Mouse (Mus musculus): ENCODE measurements around the gene Rin2. TPM values are rescaled to one million over a fixed set of nuclear protein-coding genes. Genes with fewer than 3 reads are reported as not detected.
A peak's percentile ranks its signal among the peaks of the same experiment; 100 is the strongest.

The Rin2 gene
- polyA plus RNA-seq, 1 experiment from 2014 or later, result 1.7 TPM

DNA sequence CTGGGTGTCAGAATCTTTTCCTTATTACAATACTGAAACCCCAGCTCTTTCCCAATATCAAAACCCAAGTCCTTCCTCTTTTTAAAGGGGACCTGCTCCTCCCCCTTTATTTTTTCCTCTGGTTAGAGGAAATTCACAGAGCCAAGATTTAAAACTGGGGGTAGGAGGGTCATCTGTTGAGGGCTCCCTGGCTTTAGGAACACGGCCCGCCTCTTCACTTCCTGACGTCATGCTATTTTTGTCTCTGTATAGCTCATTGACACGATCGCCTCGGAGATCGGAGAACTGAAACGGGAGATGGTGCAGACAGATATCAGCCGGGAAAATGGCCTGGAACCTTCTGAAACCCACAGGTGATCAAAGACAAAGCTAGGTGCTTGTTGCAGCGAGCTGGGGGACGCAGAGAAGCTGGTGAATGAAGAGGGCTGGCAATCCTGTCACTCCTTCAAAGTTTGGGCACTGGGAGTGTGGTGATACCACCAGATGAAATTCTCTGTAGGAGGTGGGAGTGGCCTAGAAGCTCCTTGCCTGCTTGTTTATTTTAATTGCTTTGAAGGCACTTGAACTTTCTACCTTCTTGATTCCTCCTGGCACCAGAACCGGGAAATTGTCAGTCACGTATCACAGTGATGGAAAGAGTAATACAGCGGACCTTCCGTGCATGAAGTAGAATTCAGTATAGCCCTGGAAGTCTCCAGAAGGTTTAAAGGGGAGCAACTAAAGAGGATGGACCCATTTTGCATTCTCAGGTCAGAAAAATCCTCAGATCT is 147.2 kb downstream of the Rin2 start:
- H3K4me1 ChIP-seq (replicated peaks), result no peaks in the 10 kb centered on the region; the same call in 1 of the 2 replicates
- no peaks in the 10 kb centered on the region for H3K27me3 ChIP-seq
- no peak for ATAC-seq (ENCODE audit: low read depth)
- 32% methylated on average over 15 of the region's 15 CpGs for WGBS (ENCODE audit: insufficient replicate concordance)
- H3K4me3 ChIP-seq (replicated peaks), result 0 out of 2 replicates have a peak overlapping the region, but pooled peaks have one; percentile 6
- DNase-seq, result no peak
- no peak overlapping the region for H3K9ac ChIP-seq
- no peaks in the 10 kb centered on the region for H3K9me3 ChIP-seq (replicated peaks)
- no peaks in the 10 kb centered on the region for H3K36me3 ChIP-seq
- H3K27ac ChIP-seq, result no peak overlapping the region
- H3K4me2 ChIP-seq, result peak overlapping the region; percentile 14

DNA sequence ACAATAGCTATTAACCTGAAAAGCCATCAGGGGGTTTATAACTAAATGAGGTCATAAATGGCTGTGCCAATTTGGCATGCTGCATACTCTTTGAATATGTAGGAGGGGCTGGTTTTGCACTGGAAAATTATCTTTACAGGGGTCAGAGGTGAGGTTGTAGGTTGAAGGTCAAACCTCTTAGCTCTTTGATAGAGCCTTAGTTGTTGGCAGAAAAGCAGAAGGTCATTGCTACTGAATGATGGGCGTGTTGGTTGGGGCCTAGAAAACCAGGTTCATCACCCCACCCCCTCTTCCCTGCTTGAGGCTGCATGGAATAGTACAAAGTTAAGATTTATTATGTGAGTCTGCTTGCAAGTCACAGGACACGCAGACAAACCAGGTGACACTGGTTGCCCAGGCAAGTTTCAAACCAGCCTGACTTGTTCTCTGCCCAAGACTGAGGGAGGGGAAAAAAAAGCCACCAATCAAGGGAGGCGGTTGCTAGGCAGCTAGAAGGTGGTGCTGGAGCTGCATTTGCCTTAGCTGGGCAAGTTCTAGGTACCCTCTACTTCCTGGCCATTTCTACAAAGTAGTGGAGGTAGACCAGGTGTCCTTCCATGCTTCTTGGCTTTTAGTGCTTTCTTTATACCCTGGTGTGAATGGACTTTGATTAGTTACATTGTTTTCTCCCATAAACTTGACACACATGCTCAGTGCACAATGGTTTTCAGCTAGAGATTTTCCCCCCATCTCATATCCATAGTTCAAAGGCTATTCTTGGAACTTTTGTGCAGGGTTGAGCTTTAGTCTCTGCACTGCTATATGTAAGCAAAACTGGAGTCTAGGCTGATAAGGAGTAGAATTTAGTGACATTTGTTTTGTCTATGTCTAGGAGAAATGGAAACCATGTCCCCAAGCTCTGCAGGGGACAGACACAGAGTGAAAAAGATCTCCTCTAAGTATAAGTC is 148.0 kb downstream of the Rin2 start:
- DNase-seq, result no peak
- ATAC-seq (ENCODE audit: low read depth), result no peak

GRCm38 (mm10) chr2:145824749-145825148 is 149.7 kb downstream of the Rin2 start:
- no peak for DNase-seq
- Histone ChIP-seq H3K4me3 (replicated peaks) (no peak overlapping the region), H3K36me3 (no peaks in the 10 kb centered on the region), H3K27ac (no peak overlapping the region), H3K4me1 (replicated peaks) (no peaks in the 10 kb centered on the region; the same call in 1 of the 2 replicates), H3K27me3 (no peaks in the 10 kb centered on the region), H3K9ac (no peak overlapping the region), H3K4me2 (no peak overlapping the region), H3K9me3 (replicated peaks) (no peaks in the 10 kb centered on the region)
- 59% methylated on average over 3 of the region's 3 CpGs for WGBS (ENCODE audit: insufficient replicate concordance)
- no peak for ATAC-seq (ENCODE audit: low read depth)

More for the DNA sequence above, 148.0 kb downstream of the Rin2 start:
- WGBS (ENCODE audit: insufficient replicate concordance), result 61% methylated on average over 3 of the region's 3 CpGs
- Histone ChIP-seq H3K36me3 (no peaks in the 10 kb centered on the region), H3K4me2 (peak overlapping the region; percentile 14; the same call in 1 of the 2 replicates), H3K9ac (no peak overlapping the region), H3K9me3 (replicated peaks) (no peaks in the 10 kb centered on the region), H3K27ac (no peak overlapping the region), H3K4me1 (replicated peaks) (no peaks in the 10 kb centered on the region; the same call in 1 of the 2 replicates), H3K27me3 (no peaks in the 10 kb centered on the region), H3K4me3 (replicated peaks) (no peak overlapping the region)

DNA sequence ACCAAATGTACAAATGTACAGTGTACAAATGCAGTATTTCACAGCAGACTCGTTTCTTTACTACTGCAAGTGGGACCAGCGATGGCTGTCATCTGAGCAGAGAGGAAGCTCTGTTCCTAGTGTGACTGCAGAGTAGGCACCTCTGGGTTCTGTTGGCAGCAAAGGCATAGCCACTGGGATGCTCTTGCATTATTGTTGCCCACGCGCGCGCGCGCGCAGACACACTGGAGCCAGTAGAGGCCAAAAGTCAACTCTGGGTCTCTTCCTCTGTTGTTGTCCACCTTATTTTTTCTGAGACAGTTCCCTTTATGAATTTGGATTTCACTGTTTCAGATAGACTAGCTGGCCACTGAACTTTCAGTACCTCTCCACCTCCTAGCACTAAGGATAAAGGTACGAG is 150.2 kb downstream of the Rin2 start:
- H3K9me3 ChIP-seq (replicated peaks), result no peaks in the 10 kb centered on the region
- no peak overlapping the region for H3K4me2 ChIP-seq
- ATAC-seq (ENCODE audit: low read depth), result no peak
- WGBS (ENCODE audit: insufficient replicate concordance), result 83% methylated on average over 10 of the region's 10 CpGs
- H3K27me3 ChIP-seq, result no peaks in the 10 kb centered on the region
- no peak overlapping the region for H3K9ac ChIP-seq
- no peak overlapping the region for H3K27ac ChIP-seq
- H3K4me1 ChIP-seq (replicated peaks), result no peaks in the 10 kb centered on the region; the same call in 1 of the 2 replicates
- DNase-seq, result no peak
- H3K4me3 ChIP-seq (replicated peaks), result no peak overlapping the region
- H3K36me3 ChIP-seq, result no peaks in the 10 kb centered on the region

DNA sequence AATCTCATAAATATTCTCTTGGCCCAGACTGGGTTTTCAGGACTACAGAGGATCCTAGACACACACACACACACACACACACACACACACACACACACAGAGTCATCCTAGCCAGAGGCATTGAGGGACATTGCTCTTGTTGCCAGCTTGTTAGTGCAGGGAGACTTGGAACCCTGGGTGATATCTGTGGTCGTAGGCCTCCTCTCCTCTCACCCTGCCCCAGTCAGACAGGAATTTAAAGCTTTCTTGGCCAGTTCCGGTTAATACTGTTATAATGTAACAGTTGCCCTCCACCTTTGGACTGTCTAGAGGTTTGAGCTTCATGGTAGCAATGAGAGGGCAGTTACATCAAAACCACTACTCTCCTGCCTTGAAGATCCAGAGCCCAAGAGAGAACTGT is 152.9 kb downstream of the Rin2 start:
- Histone ChIP-seq H3K4me3 (replicated peaks) (no peak overlapping the region), H3K9me3 (replicated peaks) (no peaks in the 10 kb centered on the region), H3K36me3 (no peaks in the 10 kb centered on the region), H3K27ac (no peak overlapping the region), H3K4me1 (replicated peaks) (peaks cover 7% of the 10 kb centered on the region; the same call in 1 of the 2 replicates), H3K27me3 (no peaks in the 10 kb centered on the region), H3K9ac (no peak overlapping the region), H3K4me2 (no peak overlapping the region)
- 53% methylated on average over 2 of the region's 2 CpGs for WGBS (ENCODE audit: insufficient replicate concordance)
- DNase-seq, result no peak
- no peak for ATAC-seq (ENCODE audit: low read depth)

- Histone ChIP-seq H3K36me3 (no peaks in the 10 kb centered on the region), H3K27ac (no peak overlapping the region), H3K9me3 (replicated peaks) (no peaks in the 10 kb centered on the region), H3K4me2 (no peak overlapping the region), H3K4me1 (replicated peaks) (peaks cover 7% of the 10 kb centered on the region; the same call in 1 of the 2 replicates), H3K27me3 (no peaks in the 10 kb centered on the region), H3K4me3 (replicated peaks) (no peak overlapping the region), H3K9ac (no peak overlapping the region)
- no peak for ATAC-seq (ENCODE audit: low read depth)
- 75% methylated on average over 3 of the region's 3 CpGs for WGBS (ENCODE audit: insufficient replicate concordance)
- no peak for DNase-seq
Observed at GRCm38 (mm10) chr2:145828603-145829002, 153.6 kb downstream of the Rin2 start.

- Histone ChIP-seq H3K4me2 (no peak overlapping the region), H3K4me1 (replicated peaks) (peaks cover 7% of the 10 kb centered on the region; the same call in 1 of the 2 replicates), H3K9me3 (replicated peaks) (no peaks in the 10 kb centered on the region), H3K36me3 (no peaks in the 10 kb centered on the region), H3K9ac (no peak overlapping the region), H3K27me3 (no peaks in the 10 kb centered on the region), H3K4me3 (replicated peaks) (no peak overlapping the region), H3K27ac (no peak overlapping the region)
- ATAC-seq (ENCODE audit: low read depth), result no peak
- no peak for DNase-seq
- 61% methylated on average over 4 of the region's 4 CpGs for WGBS (ENCODE audit: insufficient replicate concordance)
Observed at GRCm38 (mm10) chr2:145829231-145829630, 154.2 kb downstream of the Rin2 start.

DNA sequence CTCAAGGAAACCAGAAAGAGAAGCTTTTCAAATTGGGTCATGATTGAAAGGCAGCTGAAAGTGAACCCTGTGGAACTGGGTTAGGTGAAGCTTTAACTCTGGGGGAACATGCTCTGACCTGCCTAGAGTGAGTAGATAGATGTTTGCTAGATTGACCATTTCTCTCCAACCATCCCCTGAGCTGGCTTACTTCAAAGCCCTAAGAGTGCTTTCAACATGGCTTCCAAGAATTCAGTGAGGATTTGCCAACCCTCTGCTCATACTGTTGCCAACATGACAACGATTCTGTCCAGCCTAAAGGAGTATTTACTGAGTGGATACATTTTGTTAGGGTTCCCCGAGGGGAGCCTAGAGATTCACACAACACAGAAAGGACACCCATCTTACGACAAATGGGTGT is 155.4 kb downstream of the Rin2 start:
- H3K4me2 ChIP-seq, result no peak overlapping the region
- DNase-seq, result no peak
- no peak overlapping the region for H3K4me3 ChIP-seq (replicated peaks)
- no peaks in the 10 kb centered on the region for H3K9me3 ChIP-seq (replicated peaks)
- H3K9ac ChIP-seq, result no peak overlapping the region
- H3K4me1 ChIP-seq (replicated peaks), result peaks cover 7% of the 10 kb centered on the region; the same call in 1 of the 2 replicates
- no peak for ATAC-seq (ENCODE audit: low read depth)
- H3K36me3 ChIP-seq, result no peaks in the 10 kb centered on the region
- WGBS (ENCODE audit: insufficient replicate concordance), result 61% methylated on average over 3 of the region's 3 CpGs
- H3K27ac ChIP-seq, result no peak overlapping the region
- H3K27me3 ChIP-seq, result no peaks in the 10 kb centered on the region

DNA sequence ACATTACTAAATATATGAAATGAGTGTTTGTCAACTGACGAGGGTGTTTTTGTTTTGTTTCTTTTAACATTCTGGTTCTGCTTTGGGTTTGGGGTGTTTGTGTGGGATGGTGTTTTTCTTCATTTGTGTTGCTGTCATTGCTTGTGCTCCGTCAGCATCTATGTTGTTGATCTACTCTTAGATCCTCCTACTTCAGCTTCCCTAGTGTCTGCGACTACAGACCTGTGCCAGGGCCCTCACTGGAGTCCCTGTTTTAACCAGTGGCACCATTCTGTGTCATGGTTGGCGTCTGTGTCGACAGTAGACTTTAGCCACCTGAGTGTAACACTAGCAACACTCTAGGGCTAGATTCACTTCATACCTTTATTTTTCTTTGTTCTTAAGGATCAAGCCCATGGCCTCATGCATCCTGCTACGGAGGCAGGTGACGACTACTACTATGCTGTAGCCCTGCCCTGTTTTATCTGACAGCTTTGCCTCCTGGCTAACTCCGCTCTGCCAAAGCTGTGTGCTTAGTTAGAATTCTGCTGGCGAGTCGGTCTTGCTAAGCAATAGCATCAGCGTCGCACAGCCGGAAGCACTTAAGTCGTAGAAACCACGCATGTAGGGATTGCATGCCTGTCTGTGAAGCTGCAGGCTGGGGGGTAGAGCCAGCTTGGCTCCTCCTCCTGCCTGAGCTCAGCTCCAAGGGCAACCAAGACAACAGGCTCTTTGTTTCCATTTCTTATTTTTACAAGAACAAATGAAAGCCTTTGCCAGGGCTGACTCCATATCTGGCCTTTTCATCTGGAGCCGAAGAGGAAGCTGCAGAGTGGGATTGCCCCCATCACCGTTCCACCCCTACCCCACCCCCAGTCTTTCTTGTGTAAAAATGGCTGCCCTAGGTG is 157.2 kb downstream of the Rin2 start:
- Histone ChIP-seq H3K9ac (no peak overlapping the region), H3K4me2 (peak overlapping the region; percentile 29), H3K9me3 (replicated peaks) (no peaks in the 10 kb centered on the region), H3K4me1 (replicated peaks) (peaks cover 7% of the 10 kb centered on the region; the same call in 1 of the 2 replicates), H3K27ac (peak overlapping the region; percentile 7), H3K4me3 (replicated peaks) (no peak overlapping the region), H3K27me3 (no peaks in the 10 kb centered on the region), H3K36me3 (no peaks in the 10 kb centered on the region)
- ATAC-seq (ENCODE audit: low read depth), result 0 out of 2 replicates have a peak, but pooled peaks have one; percentile 23
- DNase-seq, result no peak
- WGBS (ENCODE audit: insufficient replicate concordance), result 31% methylated on average over 17 of the region's 17 CpGs

DNA sequence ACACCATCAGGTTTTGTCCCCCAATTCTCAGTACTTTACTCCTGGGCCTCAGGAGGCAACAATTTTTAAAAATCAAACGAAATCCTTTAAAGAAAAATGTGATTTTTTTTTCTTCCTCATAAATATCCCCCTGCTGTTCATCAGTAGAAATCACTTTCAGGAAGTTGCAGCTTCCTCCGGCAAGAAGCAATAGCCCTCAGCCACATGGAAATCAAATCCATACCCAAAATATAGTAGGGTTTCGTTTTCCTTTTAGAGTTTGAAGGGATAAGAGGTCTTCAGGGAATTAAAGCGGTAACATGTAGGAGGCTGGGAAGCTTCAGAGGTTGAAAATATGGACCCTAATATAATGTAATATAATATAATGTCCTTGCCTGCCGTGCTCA is 157.8 kb downstream of the Rin2 start:
- ATAC-seq (ENCODE audit: low read depth) (no peak), DNase-seq (no peak)
- Histone ChIP-seq H3K9ac (no peak overlapping the region), H3K4me1 (replicated peaks) (peaks cover 7% of the 10 kb centered on the region; the same call in 1 of the 2 replicates), H3K4me3 (replicated peaks) (no peak overlapping the region), H3K27ac (0 out of 2 replicates have a peak overlapping the region, but pooled peaks have one; percentile 7), H3K9me3 (replicated peaks) (no peaks in the 10 kb centered on the region), H3K4me2 (peak overlapping the region; percentile 29), H3K36me3 (no peaks in the 10 kb centered on the region), H3K27me3 (no peaks in the 10 kb centered on the region)
- 36% methylated on average over 5 of the region's 5 CpGs for WGBS (ENCODE audit: insufficient replicate concordance)
